ENCODE assay signal across 8 mouse cellular contexts in the genomic region with DNA sequence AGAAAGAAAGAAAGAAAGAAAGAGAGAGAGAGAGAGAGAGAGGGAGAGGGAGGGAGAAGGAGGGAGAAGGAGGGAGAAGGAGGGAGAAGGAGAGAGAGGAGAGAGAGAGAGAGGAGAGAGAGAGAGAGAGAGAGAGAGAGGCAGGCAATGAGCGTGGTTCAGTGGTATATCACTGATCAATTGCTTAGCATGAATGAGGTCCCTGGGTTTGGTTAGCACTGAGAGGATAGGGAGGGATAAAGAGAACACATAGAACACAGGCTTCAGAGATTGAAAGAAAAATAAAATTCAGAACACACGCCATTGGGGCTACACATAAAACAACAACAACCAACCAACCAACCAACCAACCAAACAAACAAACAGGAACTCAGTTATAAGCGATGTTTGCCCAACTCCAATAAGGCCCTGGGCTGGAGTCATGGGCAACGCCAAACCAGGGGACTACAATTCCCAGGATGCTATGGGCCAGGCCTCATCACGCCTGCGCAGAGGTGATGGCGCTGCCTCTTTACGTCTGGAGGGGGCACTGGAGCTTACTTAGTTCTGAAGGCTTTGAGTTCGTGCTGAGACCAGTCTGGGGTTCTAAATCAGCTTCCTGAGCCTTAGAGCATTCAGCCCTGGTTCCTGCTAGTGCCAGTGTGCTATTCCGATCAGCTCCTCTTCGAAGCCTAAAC. TPM values are rescaled to one million over a fixed set of nuclear protein-coding genes. Genes with fewer than 3 reads are reported as not detected.
DNase-seq lines count a peak whose midpoint lies in the region; ATAC-seq and TF ChIP-seq lines count a peak whose summit lies in the region.

No protein-coding gene starts in this region.

- ATAC-seq in forebrain, embryonic 16.5 days, result peak; percentile 99
- peak; percentile 91 for ATAC-seq in neutrophil, adult 5-6 weeks (ENCODE audit: extremely low read depth, insufficient number of reproducible peaks, low FRiP score, poor library complexity, severe bottlenecking)

- DNase-seq in ES-E14 (ENCODE audit: low read depth, low spot score), result peak; percentile 85
- peak; percentile 87 to 93 for DNase-seq in cerebellum, adult 18-20 months
- peak; percentile 86 for DNase-seq in heart, postnatal 36 days
- DNase-seq in layer of hippocampus, adult 2 months (ENCODE audit: low spot score in 2 of 2), result peak; percentile 87 to 90
- peak; percentile 83 for DNase-seq in lung, adult 2 months
- DNase-seq in testis, postnatal 14 days (ENCODE audit: low spot score), result peak; percentile 89

- peak overlapping the region; percentile 41; the same call in 1 of the 2 replicates for H3K27ac ChIP-seq in ES-E14 (ENCODE audit: insufficient read depth, low read depth, low read length, poor library complexity, severe bottlenecking)
- no peak overlapping the region for H3K27ac ChIP-seq in forebrain, embryonic 16.5 days (ENCODE audit: low read length)
- H3K27ac ChIP-seq in layer of hippocampus, adult 2 months, result peak overlapping the region; percentile 83

- peaks cover 0 to 6% of the 10 kb centered on the region in 2 experiments; a peak in 2 of 4 replicates for H3K4me1 ChIP-seq in ES-E14 (ENCODE audit: control insufficient read depth in 2 of 2, insufficient read depth in 2 of 2, low read length in 2 of 2, poor library complexity in 1 of 2)
- H3K4me1 ChIP-seq in forebrain, embryonic 16.5 days (replicated peaks; ENCODE audit: control insufficient read depth, insufficient read depth, low read length), result no peaks in the 10 kb centered on the region; the same call in 1 of the 2 replicates
- H3K4me1 ChIP-seq in lung, adult 2 months (ENCODE audit: control insufficient read depth, insufficient read depth, low read length), result peaks cover 6% of the 10 kb centered on the region; the same call in 1 of the 2 replicates

- in situ Hi-C loops in ES-E14 (cut with MboI; ENCODE audit: low sequenced_read_pairs in 2 of 2, unreplicated experiment in 2 of 2), result no loop called here

- H3K9me3 ChIP-seq in ES-E14 (ENCODE audit: control insufficient read depth, insufficient read depth, low read depth, low read length), result no peaks in the 10 kb centered on the region
- H3K9me3 ChIP-seq in forebrain, embryonic 16.5 days (ENCODE audit: control insufficient read depth, low read length), result no peaks in the 10 kb centered on the region

- H3K4me3 ChIP-seq in ES-E14 (ENCODE audit: insufficient read depth in 1 of 2, low read depth in 1 of 2, low read length in 2 of 2, poor library complexity in 1 of 2, severe bottlenecking in 1 of 2), result peak overlapping the region; percentile 48 to 67
- H3K4me3 ChIP-seq in forebrain, embryonic 16.5 days (replicated peaks; ENCODE audit: low read length), result peak overlapping the region; percentile 33
- peak overlapping the region; percentile 54 for H3K4me3 ChIP-seq in layer of hippocampus, adult 2 months
- H3K4me3 ChIP-seq in lung, adult 2 months (replicated peaks; ENCODE audit: extremely low read depth, low read depth, low read length), result peak overlapping the region; percentile 79

- no peaks in the 10 kb centered on the region for H3K27me3 ChIP-seq in forebrain, embryonic 16.5 days (replicated peaks; ENCODE audit: control insufficient read depth, insufficient read depth, low read length)

- peak overlapping the region; percentile 49 for H3K4me2 ChIP-seq in forebrain, embryonic 16.5 days (ENCODE audit: low read length)

- WGBS in forebrain, embryonic 16.5 days, result 17% methylated on average over 11 of the region's 11 CpGs
- 13% methylated on average over 11 of the region's 11 CpGs for WGBS in lung, adult 2 months

- peak; percentile 80 for TF ChIP-seq CTCF in layer of hippocampus, adult 2 months (conservative IDR thresholded peaks at IDR 0.05)
- TF ChIP-seq CTCF in lung, adult 2 months (IDR thresholded peaks at IDR 0.05; ENCODE audit: insufficient read depth, low read length), result peak; percentile 59; the same call in 1 of the 2 replicates

- TF ChIP-seq POLR2A in lung, adult 2 months (IDR thresholded peaks at IDR 0.05; ENCODE audit: borderline replicate concordance, extremely low read depth, low read depth, low read length), result peak; percentile 49; the same call in 1 of the 2 replicates

- intact Hi-C loops in heart, postnatal 36 days (cut with DNase I), result loop anchor here (2.0 to 5.0 kb wide), 2 partner anchors 35 to 211 kb away; a partner anchor contains a TSS

- H3K9ac ChIP-seq in ES-E14 (ENCODE audit: insufficient read depth, low read depth, low read length, poor library complexity, severe bottlenecking), result peak overlapping the region; percentile 56
- H3K9ac ChIP-seq in forebrain, embryonic 16.5 days (replicated peaks; ENCODE audit: low read depth, low read length), result peak overlapping the region; percentile 24

- H3K36me3 ChIP-seq in ES-E14 (ENCODE audit: control insufficient read depth, insufficient read depth, low read length, poor library complexity, severe bottlenecking), result no peaks in the 10 kb centered on the region
- H3K36me3 ChIP-seq in forebrain, embryonic 16.5 days (ENCODE audit: control insufficient read depth, insufficient read depth), result no peaks in the 10 kb centered on the region

TF ChIP-seq in ES-E14, 5 proteins besides CTCF, POLR2A, EP300 and RAD21:
- TF ChIP-seq HCFC1 (IDR thresholded peaks at IDR 0.05; ENCODE audit: borderline replicate concordance, insufficient read depth, low read length) (peak; percentile 97), ZC3H11A (IDR thresholded peaks at IDR 0.05; ENCODE audit: borderline replicate concordance, low read depth, low read length) (no peak)

RNA-seq across cellular contexts. Expression of a gene that starts 5.5 kb away (rescaled TPM):
- 0.31 TPM in 1 of 2 replicates, not detected in the other for total RNA-seq in ES-E14 (2012; rRNA removed)
- polyA plus RNA-seq in forebrain, embryonic 16.5 days (2015; fragmentation: Nextera tagmentation; extraction: Ambion mirVana), result not detected in 2 replicates
- total RNA-seq in heart, postnatal 36 days (2021), result not detected
- total RNA-seq in layer of hippocampus, adult 2 months (2021), result not detected
- polyA plus RNA-seq in lung, adult 2 months (2012; rRNA removed), result 0.85 and 1.2 TPM in 2 replicates
- 5.9 and 7.4 TPM in 2 replicates for total RNA-seq in neutrophil, adult 5-6 weeks (2017)

RNA-seq across cellular contexts. Expression of a gene that starts 14.7 kb away (rescaled TPM):
- total RNA-seq in ES-E14 (2012; rRNA removed), result 59.1 and 84.9 TPM in 2 replicates
- 62.0 and 63.1 TPM in 2 replicates for polyA plus RNA-seq in forebrain, embryonic 16.5 days (2015; fragmentation: Nextera tagmentation; extraction: Ambion mirVana)
- total RNA-seq in heart, postnatal 36 days (2021), result 10 to 100 TPM; 25.3 to 29.8 TPM
- total RNA-seq in layer of hippocampus, adult 2 months (2021), result 10 to 100 TPM; 27.6 to 29.0 TPM
- 191 and 235 TPM in 2 replicates for polyA plus RNA-seq in lung, adult 2 months (2012; rRNA removed)
- 26.3 and 26.9 TPM in 2 replicates for total RNA-seq in neutrophil, adult 5-6 weeks (2017)

RNA-seq across cellular contexts. Expression of a gene that starts 21.5 kb away (rescaled TPM):
- total RNA-seq in ES-E14 (2012; rRNA removed), result 32.1 and 44.0 TPM in 2 replicates
- 17.4 and 18.8 TPM in 2 replicates for polyA plus RNA-seq in forebrain, embryonic 16.5 days (2015; fragmentation: Nextera tagmentation; extraction: Ambion mirVana)
- under 1 TPM; 0.39 to 0.62 TPM for total RNA-seq in heart, postnatal 36 days (2021)
- total RNA-seq in layer of hippocampus, adult 2 months (2021), result 1 to 10 TPM in 1 of 2 experiments, under 1 TPM in 1; 0.64 to 1.0 TPM
- polyA plus RNA-seq in lung, adult 2 months (2012; rRNA removed), result 4.7 and 6.9 TPM in 2 replicates
- 1.5 and 2.6 TPM in 2 replicates for total RNA-seq in neutrophil, adult 5-6 weeks (2017)

RNA-seq across cellular contexts. Expression of a gene that starts 23.6 kb away (rescaled TPM):
- 0.40 and 0.58 TPM in 2 replicates for total RNA-seq in ES-E14 (2012; rRNA removed)
- 3.6 and 6.5 TPM in 2 replicates for polyA plus RNA-seq in forebrain, embryonic 16.5 days (2015; fragmentation: Nextera tagmentation; extraction: Ambion mirVana)
- total RNA-seq in heart, postnatal 36 days (2021), result 1 to 10 TPM in 1 of 2 experiments, under 1 TPM in 1; 0.89 to 1.6 TPM
- total RNA-seq in layer of hippocampus, adult 2 months (2021), result not detected
- polyA plus RNA-seq in lung, adult 2 months (2012; rRNA removed), result 3.4 and 6.2 TPM in 2 replicates
- 293 and 313 TPM in 2 replicates for total RNA-seq in neutrophil, adult 5-6 weeks (2017)

RNA-seq across cellular contexts. Expression of a gene that starts 28.8 kb away (rescaled TPM):
- 0.21 and 0.71 TPM in 2 replicates for total RNA-seq in ES-E14 (2012; rRNA removed)
- 0.16 and 0.20 TPM in 2 replicates for polyA plus RNA-seq in forebrain, embryonic 16.5 days (2015; fragmentation: Nextera tagmentation; extraction: Ambion mirVana)
- under 1 TPM in 1 of 2 experiments, not detected in 1; 0.22 TPM for total RNA-seq in heart, postnatal 36 days (2021)
- not detected for total RNA-seq in layer of hippocampus, adult 2 months (2021)
- polyA plus RNA-seq in lung, adult 2 months (2012; rRNA removed), result 1.8 and 1.9 TPM in 2 replicates
- total RNA-seq in neutrophil, adult 5-6 weeks (2017), result not detected in 2 replicates
